Mouse (Mus musculus): ENCODE results near the gene Retreg1.

Gene Retreg1

DNA sequence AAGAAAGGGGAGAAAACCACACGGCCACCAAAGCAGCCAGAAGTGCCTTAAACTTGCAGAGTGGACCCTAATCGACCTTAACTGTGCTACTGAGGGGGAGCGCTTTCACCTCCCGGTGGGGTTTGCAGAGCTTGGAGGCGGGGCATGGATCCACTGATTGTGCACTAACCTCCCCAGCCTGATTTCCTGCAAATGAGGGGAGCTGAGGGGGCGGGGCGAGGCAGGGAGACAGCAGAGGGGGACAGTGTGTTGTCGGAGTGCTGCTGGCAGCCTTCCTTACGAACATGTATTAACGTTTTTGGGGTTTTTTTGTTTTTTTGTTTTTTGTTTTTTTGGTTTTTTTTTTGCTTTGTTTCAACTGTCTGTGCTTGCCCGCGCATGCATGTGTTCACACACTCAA is 30.5 kb upstream of the Retreg1 start:
- CTCF ChIA-PET = interaction anchor here in 3 of 4 experiments (0.7 to 2.2 kb wide), 16 partner anchors 11 to 181 kb away, joined by 3 to 13 read pairs (median 4); no protein-coding TSS in a partner anchor
- POLR2A ChIA-PET = interaction anchor here (0.6 to 48.8 kb wide), 39 partner anchors 11 to 796 kb away, joined by 3 to 1341 read pairs (median 4); partner anchors contain the start of genes Retreg1 (in 2 of the 4), Zfp622 (in 2 of the 4) and Myo10 (in 1 of the 4)

GRCm38 (mm10) chr15:25814535-25814934 is 28.4 kb upstream of the Retreg1 start:
- POLR2A ChIA-PET = interaction anchor here in 3 of 4 experiments (0.9 to 48.8 kb wide), 10 partner anchors 8 to 74 kb away, joined by 3 to 1341 read pairs (median 4); partner anchors contain the start of gene Retreg1 (in 1 of the 3)
- CTCF ChIA-PET = interaction anchor here in 2 of 4 experiments (1.3 to 2.2 kb wide), 2 partner anchors 9 to 10 kb away, joined by 3 to 11 read pairs; no protein-coding TSS in a partner anchor

DNA sequence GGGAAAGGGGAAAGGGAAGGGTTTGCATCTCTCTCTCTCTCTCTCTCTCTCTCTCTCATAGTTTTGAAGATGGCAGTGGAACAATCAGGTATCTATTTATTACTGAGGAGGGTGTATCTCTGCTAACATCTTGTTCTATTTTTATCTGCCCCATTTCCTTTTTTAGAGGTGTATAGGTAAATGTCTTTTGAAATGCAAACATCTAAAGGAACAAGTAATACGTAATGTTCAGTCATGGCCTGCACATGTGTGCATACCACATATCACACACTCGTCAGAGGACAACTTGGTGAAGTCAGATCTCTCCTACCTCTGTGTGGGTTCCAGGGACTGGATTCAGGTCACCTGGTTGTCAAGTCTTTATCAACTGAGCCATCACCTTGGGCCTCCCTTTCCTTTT is 25.8 kb upstream of the Retreg1 start:
- ChIA-PET POLR2A (interaction anchor here in 3 of 4 experiments (0.5 to 48.8 kb wide), 7 partner anchors 8 to 63 kb away, joined by 3 to 1341 read pairs (median 11); no protein-coding TSS in a partner anchor), CTCF (no interaction called here)

- ChIA-PET CTCF (no interaction called here), POLR2A (interaction anchor here in 1 of 4 experiments (0.8 to 1.6 kb wide), 4 partner anchors 11 to 17 kb away, joined by 3 to 8 read pairs (median 4); no protein-coding TSS in a partner anchor)
These were observed 21.0 kb upstream of the Retreg1 start for GRCm38 (mm10) chr15:25821981-25822380.

DNA sequence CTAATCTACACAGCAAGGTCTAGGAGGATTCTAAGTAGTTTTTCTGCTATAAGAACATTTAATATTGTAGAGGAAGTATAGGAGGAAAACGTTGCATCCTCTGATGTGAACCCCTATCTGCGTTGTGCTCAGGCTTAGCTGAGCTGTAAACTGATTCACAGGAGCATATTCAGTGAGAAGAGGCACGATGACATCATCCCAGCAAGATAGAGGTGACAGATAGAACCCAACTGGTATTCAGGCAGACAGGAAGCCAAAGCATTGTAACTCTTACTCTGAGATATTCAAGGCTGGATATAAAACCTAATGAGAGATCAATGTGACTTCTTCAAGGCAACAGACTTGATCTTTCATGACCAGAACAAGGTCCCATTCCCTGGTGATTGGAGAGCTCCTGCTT is 20.3 kb upstream of the Retreg1 start:
- POLR2A ChIA-PET = interaction anchor here in 1 of 4 experiments (0.8 to 1.6 kb wide), 5 partner anchors 9 to 18 kb away, joined by 3 to 8 read pairs (median 4); no protein-coding TSS in a partner anchor
- CTCF ChIA-PET = no interaction called here

GRCm38 (mm10) chr15:25826531-25826961 is 16.4 kb upstream of the Retreg1 start:
- POLR2A ChIA-PET = interaction anchor here in 3 of 4 experiments (0.5 to 5.0 kb wide), 11 partner anchors 9 to 1633 kb away, joined by 3 to 25 read pairs (median 3); no protein-coding TSS in a partner anchor
- CTCF ChIA-PET = interaction anchor here in 1 of 4 experiments (0.7 kb wide), 1 partner anchor 109 kb away, joined by 4 read pairs; no protein-coding TSS in a partner anchor

DNA sequence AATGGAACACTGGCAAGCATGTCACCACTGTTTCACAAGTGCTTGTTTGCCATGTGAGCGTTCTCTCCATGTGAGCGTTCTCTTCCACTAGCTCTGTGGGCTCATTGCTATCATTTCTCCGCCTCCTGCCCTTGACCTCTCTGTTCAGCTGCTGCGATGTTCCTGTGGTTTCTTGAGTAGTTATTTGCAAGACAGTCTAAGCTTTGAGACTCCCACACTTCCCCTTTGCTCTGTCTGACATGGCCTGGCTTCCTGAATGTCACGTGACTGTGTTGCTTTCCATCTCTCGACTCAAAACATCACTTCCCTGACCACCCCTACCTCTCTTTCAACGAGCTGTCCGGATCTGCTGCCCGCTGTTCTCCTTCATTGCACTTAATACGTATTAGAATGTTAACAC is 14.5 kb upstream of the Retreg1 start:
- POLR2A ChIA-PET = interaction anchor here in 3 of 4 experiments (0.5 to 5.0 kb wide), 16 partner anchors 10 to 1655 kb away, joined by 3 to 25 read pairs (median 3); no protein-coding TSS in a partner anchor
- CTCF ChIA-PET = interaction anchor here in 3 of 4 experiments (0.7 to 2.5 kb wide), 5 partner anchors 16 to 1144 kb away, joined by 3 to 8 read pairs (median 5); no protein-coding TSS in a partner anchor

- ChIA-PET POLR2A (interaction anchor here in 3 of 4 experiments (0.6 to 1.2 kb wide), 4 partner anchors 11 to 24 kb away, joined by 3 to 4 read pairs (median 4); partner anchors contain the start of gene Retreg1 (in 1 of the 3)), CTCF (no interaction called here)
These were observed 12.6 kb upstream of the Retreg1 start for GRCm38 (mm10) chr15:25830426-25830825.

DNA sequence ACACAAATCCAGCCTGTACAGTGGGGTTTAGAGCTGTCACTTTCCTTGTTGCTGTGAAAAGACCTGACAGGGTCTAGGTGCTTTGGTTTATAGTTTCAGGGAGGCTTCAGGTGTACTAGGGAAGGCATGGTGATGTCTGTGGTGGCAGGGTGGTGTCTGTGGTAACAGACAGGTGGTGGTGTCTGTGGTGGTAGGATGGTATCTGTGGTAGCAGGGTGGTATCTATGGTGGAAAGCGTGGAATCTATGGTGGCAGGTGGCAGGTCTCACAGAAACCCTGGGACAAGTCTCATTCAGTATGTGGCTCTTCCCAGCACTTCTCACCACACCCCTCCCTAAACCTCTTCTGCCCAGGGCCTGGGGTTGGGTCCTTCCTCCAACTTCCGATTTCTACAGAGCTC is 8.7 kb upstream of the Retreg1 start:
- POLR2A ChIA-PET = interaction anchor here in 2 of 4 experiments (0.6 to 1.5 kb wide), 8 partner anchors 9 to 149 kb away, joined by 3 to 4 read pairs (median 3); partner anchors contain the start of gene Zfp622 (in 1 of the 2)

DNA sequence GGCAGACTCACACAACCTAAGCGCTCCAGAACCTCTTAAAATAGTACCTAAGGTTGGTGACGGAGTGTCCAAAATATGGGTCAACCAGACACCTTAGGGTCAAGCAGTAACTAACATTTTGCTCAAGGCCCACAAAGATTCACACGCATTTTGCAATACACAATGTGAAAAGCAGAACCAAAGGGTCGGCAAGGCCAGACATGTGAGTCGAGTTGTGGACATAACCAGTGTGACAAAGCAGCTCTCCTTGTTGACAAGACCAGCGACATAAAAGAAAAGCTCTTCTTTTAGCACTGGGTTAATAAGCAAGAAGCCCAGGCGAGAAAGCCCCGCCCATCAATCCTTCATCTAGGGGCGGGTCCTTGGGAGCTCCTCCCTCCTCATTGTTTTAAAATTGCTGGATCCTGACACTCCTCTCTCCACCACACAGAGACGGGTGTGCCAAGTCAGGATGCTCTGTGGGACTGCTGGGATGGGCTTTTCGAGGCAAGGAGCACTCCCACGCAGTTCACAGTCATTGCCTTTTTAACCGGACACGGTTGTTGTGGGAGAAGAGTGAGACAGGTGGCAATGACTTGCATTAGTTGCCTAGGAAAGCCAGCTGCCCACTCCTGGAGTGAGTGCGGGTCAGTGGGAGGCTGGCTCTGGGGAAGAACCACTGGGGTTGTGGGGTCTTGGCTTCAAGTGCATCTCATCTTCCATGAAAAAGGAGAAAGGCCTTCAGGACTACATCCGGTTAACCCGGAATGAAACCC is 7.9 kb upstream of the Retreg1 start:
- ChIA-PET CTCF (interaction anchor here in 3 of 4 experiments (0.5 to 2.2 kb wide), 6 partner anchors 30 to 789 kb away, joined by 3 to 9 read pairs (median 6); no protein-coding TSS in a partner anchor), POLR2A (interaction anchor here in 2 of 4 experiments (0.6 to 1.5 kb wide), 19 partner anchors 8 to 149 kb away, joined by 3 to 7 read pairs (median 4); partner anchors contain the start of gene Zfp622 (in 1 of the 2))

More for the DNA sequence above, 8.7 kb upstream of the Retreg1 start:
- CTCF ChIA-PET = interaction anchor here in 3 of 4 experiments (0.6 to 2.2 kb wide), 4 partner anchors 29 to 149 kb away, joined by 6 to 9 read pairs (median 6); no protein-coding TSS in a partner anchor

DNA sequence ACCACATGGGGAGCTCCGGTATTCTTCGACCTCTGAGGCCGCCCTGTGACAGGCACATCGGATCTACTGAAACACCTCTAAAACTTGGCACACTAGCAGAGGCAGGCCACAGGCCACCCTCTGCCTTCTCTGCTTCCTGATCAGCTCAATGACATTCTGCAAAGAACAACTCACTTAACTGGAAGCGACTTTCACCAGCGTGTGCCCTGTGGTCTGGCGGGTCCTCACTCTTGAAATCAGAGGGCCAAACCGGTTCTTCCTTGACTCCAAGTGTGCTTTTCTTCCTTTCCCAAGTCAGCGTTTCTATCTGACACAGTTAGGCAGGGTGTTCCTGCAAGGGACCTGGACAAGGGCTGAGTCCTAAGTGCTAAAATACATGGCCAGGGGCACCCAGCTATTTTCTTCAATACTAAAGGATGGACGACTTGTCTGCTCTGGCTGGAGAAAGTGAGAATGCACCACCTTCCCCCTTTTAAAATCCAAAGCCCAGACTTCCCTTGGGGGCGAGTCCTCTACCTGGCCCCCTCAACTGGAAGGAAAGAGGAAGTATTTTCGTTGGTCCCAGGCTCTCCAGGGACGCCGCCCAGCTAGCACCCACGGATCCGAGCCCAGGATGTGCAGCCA is 406 bp upstream of the Retreg1 start:
- POLR2A ChIA-PET = interaction anchor here (0.6 to 3.3 kb wide), 30 partner anchors 12 to 220 kb away, joined by 3 to 16 read pairs (median 4); partner anchors contain the start of genes Myo10 (in 2 of the 4) and Zfp622 (in 2 of the 4)
- CTCF ChIA-PET = interaction anchor here in 2 of 4 experiments (0.6 to 1.6 kb wide), 3 partner anchors 30 to 428 kb away, joined by 3 to 5 read pairs (median 4); no protein-coding TSS in a partner anchor

GRCm38 (mm10) chr15:25844013-25844570 is 1.1 kb downstream of the Retreg1 start:
- POLR2A ChIA-PET = interaction anchor here in 3 of 4 experiments (0.6 to 3.3 kb wide), 21 partner anchors 9 to 350 kb away, joined by 3 to 11 read pairs (median 3); partner anchors contain the start of genes Myo10 (in 1 of the 3) and Zfp622 (in 1 of the 3)

GRCm38 (mm10) chr15:25844771-25845170 is 1.8 kb downstream of the Retreg1 start:
- POLR2A ChIA-PET = interaction anchor here in 2 of 4 experiments (0.6 to 1.5 kb wide), 9 partner anchors 9 to 153 kb away, joined by 3 to 8 read pairs (median 3); no protein-coding TSS in a partner anchor

More at GRCm38 (mm10) chr15:25844013-25844570, 1.1 kb downstream of the Retreg1 start:
- CTCF ChIA-PET = interaction anchor here in 3 of 4 experiments (0.5 to 0.7 kb wide), 5 partner anchors 71 to 497 kb away, joined by 3 to 5 read pairs (median 3); no protein-coding TSS in a partner anchor

GRCm38 (mm10) chr15:25847576-25848168 is 4.7 kb downstream of the Retreg1 start:
- ChIA-PET CTCF (interaction anchor here in 1 of 4 experiments (0.7 kb wide), 1 partner anchor 1541 kb away, joined by 8 read pairs; no protein-coding TSS in a partner anchor), POLR2A (interaction anchor here in 2 of 4 experiments (0.6 to 1.3 kb wide), 3 partner anchors 13 to 82 kb away, joined by 3 to 4 read pairs (median 3); no protein-coding TSS in a partner anchor)

More at GRCm38 (mm10) chr15:25844771-25845170, 1.8 kb downstream of the Retreg1 start:
- CTCF ChIA-PET = interaction anchor here (0.6 to 1.2 kb wide), 6 partner anchors 9 to 498 kb away, joined by 3 to 4 read pairs (median 3); no protein-coding TSS in a partner anchor

DNA sequence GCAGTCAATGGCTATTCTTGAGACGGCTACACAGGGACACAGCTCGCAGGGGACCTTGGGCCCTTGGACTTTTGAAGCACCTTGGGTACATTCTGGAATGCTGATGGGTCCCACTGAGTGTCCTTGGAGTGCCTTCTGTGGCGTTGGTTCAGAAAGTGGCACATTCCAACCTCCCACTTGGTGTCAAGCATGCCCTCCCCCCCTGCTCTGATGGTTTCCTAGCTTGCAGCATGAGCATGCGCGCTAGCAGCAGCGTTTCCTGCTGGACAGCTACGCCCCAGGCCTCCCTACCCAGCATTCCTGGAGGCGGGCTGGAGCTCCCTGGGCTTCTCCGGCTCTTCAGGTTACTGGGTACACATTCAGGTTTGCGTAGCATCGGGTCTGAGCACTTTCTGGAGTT is 7.6 kb downstream of the Retreg1 start:
- ChIA-PET CTCF (interaction anchor here in 1 of 4 experiments (1.0 kb wide), 1 partner anchor 45 kb away, joined by 4 read pairs; no protein-coding TSS in a partner anchor), POLR2A (interaction anchor here in 2 of 4 experiments (0.6 to 1.2 kb wide), 5 partner anchors 10 to 141 kb away, joined by 3 to 5 read pairs (median 3); partner anchors contain the start of gene Zfp622 (in 1 of the 2))

DNA sequence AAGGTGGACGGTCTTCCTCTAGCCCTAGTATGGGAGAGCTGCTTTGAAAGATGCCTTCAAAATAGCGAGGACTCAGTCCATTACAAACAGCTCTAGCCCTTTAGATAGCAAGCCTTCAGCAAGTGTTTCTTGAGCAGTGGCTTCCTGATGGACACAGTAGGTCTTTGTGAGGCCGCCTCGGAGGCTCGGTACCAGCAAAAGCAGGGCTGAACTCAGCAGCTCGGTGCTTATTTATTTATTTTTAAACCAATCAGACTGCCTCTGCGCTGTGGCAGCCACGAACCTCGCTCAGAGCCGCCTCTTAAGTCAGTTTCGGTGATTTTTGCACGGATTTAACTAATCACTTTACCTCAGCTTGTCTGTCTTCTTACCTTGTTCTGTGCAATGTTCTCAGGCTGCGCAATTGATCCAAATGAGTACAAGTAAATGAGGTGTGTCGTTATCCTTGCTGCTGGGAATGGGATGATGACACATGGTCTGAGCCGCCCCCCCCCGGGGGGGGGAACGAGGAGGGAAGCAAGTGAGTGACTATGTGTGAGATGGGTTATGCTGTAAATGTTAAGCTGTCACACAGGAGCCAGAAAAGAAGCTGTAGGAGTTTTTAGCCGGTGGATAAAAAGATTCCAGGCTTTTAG is 11.4 kb downstream of the Retreg1 start:
- POLR2A ChIA-PET = interaction anchor here in 3 of 4 experiments (0.6 to 2.0 kb wide), 10 partner anchors 10 to 518 kb away, joined by 3 to 10 read pairs (median 3); partner anchors contain the start of genes Retreg1 (in 1 of the 3) and Zfp622 (in 1 of the 3)

More for the DNA sequence above, 11.4 kb downstream of the Retreg1 start:
- CTCF ChIA-PET = interaction anchor here in 1 of 4 experiments (0.6 to 0.9 kb wide), 2 partner anchors 9 to 67 kb away, joined by 3 to 4 read pairs; no protein-coding TSS in a partner anchor
